Mouse (Mus musculus): Measurements from ENCODE around the gene Gpc6.

Gpc6 gene

GRCm38 (mm10) chr14:117473378-117473777 is 548.3 kb downstream of the Gpc6 start:
- no peak for DNase-seq (ENCODE audit: low spot score)

GRCm38 (mm10) chr14:117478879-117479278 is 553.8 kb downstream of the Gpc6 start:
- no peak for DNase-seq (ENCODE audit: low spot score)

GRCm38 (mm10) chr14:117487161-117487754 is 562.1 kb downstream of the Gpc6 start:
- DNase-seq (ENCODE audit: low spot score) = no peak

GRCm38 (mm10) chr14:117490469-117490868 is 565.4 kb downstream of the Gpc6 start:
- no peak for DNase-seq (ENCODE audit: low spot score)

DNA sequence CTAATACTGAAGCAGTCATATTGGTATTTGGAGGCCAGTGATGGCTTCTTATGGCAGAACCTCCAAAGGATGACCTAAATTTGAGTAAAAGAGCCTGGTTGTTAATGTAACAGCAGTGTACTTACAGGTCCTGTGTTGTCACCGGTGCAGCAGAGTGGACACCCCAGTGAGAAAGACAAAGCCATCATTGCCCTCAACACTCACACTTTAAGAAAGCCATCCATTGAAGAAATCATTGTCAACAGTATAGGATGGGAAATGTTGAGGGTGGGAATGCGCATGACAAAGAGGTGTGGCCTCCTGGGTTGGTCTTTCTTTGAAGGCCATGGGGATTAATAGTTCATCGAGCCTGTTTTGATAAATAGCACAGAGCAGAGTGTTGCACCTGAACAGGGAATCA is 570.0 kb downstream of the Gpc6 start:
- no peak for DNase-seq (ENCODE audit: low spot score)

DNA sequence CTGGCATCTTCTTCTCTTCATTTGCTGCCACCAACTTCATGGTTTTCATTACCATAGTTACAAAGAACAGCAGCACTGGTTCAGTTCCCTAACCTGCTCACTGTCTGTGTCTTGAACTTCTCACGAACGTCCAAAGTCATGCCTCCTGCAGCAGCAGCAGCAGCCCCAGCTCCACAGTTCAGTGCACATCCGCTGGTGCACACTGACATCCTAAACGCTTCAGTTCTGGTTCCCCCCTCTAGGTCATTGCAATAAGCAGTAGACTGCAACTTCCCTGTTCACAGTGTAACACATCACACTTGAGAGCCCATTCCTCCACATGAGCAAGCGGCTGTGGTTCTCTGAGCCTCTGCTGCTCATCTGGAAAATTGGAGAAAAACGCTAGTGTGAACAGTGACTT is 573.7 kb downstream of the Gpc6 start:
- no peak for DNase-seq (ENCODE audit: low spot score)

GRCm38 (mm10) chr14:117499354-117499753 is 574.2 kb downstream of the Gpc6 start:
- no peak for DNase-seq (ENCODE audit: low spot score)

GRCm38 (mm10) chr14:117514829-117515228 is 589.7 kb downstream of the Gpc6 start:
- DNase-seq (ENCODE audit: low spot score) = no peak

GRCm38 (mm10) chr14:117519574-117519973 is 594.5 kb downstream of the Gpc6 start:
- peak; percentile 1 for DNase-seq (ENCODE audit: low spot score)

DNA sequence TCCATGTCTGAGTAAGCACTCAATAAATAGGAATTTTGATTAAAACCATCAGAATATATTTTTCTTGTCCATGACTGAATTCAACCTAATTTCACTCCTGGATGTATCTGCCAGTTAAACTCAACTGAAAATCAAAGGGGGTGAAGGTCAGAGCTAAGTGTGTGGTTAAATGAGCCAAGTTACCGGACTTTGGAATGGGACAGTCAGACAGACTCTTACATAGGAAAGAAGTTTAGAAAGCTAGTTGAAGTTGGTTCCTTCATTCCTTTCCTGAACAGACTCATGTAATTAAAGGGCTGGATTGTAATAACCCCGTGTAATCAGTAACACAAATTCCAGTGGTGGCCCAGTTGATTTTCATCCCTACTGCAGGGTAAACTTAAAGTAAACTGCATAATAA is 595.6 kb downstream of the Gpc6 start:
- no peak for DNase-seq (ENCODE audit: low spot score)

- no peak for DNase-seq (ENCODE audit: low spot score)
Observed at GRCm38 (mm10) chr14:117525133-117525532, 600.0 kb downstream of the Gpc6 start.

DNA sequence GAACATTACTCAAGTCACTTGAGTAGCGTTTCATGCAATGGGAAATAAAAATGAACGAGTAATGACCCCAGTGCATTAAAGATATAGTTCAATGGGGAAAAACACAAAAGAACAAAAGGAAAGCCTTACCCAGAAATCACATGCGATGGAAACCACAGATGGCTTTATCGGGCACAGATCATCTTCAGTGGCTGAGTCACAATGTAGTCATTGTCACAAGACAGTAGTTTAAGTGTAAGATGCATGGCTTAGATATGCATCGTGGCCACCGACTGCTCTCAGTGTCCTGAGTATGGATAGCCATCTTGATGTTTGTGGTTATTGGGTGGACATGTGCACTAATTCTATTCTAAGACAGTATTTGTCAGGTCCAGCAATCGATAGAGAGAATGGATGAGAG is 601.9 kb downstream of the Gpc6 start:
- DNase-seq (ENCODE audit: low spot score) = no peak

GRCm38 (mm10) chr14:117529439-117529838 is 604.3 kb downstream of the Gpc6 start:
- no peak for DNase-seq (ENCODE audit: low spot score)

GRCm38 (mm10) chr14:117552776-117553175 is 627.7 kb downstream of the Gpc6 start:
- no peak for DNase-seq (ENCODE audit: low spot score)

DNA sequence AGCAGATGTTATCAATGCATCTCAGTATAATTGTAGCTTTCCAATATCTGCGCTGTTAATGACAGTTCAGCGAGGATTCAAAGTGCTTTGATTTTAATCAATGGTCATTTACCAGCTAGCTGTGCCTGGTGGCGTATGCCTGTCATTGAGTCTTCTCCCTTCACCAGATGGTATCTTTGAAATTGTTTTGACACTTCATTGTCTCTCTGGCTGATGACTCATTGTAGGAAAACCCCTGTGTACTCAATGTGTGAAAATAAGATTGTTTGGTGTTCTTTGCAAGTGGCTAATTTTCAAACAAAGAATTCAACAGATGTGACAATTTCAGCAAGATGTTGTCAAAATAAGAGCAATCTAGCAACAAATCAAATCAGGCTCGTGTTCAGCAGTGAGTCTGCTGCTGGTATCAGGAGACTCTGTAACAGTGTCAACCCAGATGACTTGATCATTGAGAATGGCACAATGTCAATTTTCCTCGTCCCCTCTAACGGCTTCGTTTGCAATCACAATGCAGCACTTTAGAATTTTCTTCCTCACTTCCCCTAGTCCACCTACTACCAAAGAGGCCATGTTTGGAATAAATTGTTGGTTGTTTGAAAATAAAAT is 631.7 kb downstream of the Gpc6 start:
- DNase-seq (ENCODE audit: low spot score) = no peak

GRCm38 (mm10) chr14:117562146-117562545 is 637.0 kb downstream of the Gpc6 start:
- DNase-seq (ENCODE audit: low spot score) = no peak

DNA sequence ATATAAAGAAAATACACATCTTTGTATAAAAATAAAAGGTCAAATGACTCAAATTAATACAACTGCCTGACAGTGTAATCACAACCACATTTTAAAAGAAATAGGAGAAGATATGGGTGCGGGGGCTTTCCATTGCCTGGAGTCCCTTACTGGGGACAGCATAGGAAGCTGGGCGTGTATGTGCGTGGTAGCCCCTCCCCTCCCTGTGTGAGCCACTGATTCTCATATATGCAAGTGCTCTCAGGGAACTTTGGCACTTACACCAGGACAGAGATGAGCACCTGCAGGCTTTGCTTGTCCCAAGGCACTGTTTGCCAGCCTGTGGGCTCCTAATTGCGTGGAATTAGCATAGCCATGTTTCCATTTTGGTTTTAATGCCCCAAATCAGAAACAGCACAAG is 644.2 kb downstream of the Gpc6 start:
- no peak for DNase-seq (ENCODE audit: low spot score)

GRCm38 (mm10) chr14:117572213-117572612 is 647.1 kb downstream of the Gpc6 start:
- DNase-seq (ENCODE audit: low spot score) = no peak

DNA sequence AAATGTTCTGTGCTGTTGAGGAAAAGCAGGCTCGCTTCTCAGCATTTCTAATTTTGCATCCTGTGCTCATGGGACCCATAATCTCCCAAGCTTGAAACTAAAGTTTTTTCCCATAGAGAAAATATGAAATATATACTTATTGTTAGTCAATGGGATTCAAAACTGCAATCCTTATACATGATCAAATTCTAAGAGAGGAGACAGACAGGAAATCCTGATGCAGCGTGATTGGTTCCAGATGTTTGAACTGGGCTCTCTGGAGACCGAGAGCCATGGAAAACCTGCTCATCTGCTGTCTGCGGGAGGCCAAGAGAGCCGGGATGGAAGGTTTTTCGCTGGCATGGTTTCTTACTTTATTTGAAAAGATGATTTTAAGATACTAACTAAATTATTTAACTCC is 649.1 kb downstream of the Gpc6 start:
- DNase-seq (ENCODE audit: low spot score) = no peak

- DNase-seq (ENCODE audit: low spot score) = no peak
Observed at GRCm38 (mm10) chr14:117581740-117582139, 656.6 kb downstream of the Gpc6 start.

DNA sequence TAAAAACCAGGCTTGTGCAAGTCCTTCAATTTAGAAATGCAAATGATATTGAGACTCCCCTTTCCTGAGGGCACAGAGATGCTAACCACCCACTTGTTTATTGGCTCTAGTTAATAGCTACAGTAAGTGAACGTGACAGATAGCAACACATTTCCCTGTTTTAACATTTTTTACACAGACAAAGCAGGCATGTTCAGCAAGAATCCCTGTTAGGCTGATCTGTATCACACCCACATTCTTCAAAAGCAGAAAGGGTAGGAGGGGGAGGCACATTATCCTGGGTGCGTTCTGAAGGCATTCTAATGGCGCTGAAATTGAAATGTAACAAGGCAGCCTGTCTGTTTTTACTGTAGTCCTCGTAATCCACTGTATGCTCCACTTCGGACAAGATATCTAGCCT is 674.6 kb downstream of the Gpc6 start:
- no peak for DNase-seq (ENCODE audit: low spot score)

- DNase-seq (ENCODE audit: low spot score) = no peak
Observed at GRCm38 (mm10) chr14:117603837-117604236, 678.7 kb downstream of the Gpc6 start.

DNA sequence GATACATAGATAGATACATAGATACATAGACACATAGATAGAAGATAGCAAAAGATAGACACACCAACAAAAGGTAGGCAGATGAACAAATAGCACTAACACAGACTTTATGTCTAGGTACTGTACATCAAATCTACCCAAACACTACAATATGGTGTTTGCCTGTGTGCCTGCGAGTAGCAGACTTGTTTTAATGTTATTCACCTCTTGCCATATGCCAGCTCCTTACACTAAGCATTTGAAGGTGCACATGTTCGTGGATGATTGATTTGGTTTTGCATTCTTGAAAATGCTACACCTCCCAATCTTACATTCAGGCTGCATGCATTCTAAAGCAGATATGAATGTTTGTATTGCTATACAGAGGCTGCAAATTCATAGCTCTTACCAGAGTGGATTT is 680.6 kb downstream of the Gpc6 start:
- no peak for DNase-seq (ENCODE audit: low spot score)

DNA sequence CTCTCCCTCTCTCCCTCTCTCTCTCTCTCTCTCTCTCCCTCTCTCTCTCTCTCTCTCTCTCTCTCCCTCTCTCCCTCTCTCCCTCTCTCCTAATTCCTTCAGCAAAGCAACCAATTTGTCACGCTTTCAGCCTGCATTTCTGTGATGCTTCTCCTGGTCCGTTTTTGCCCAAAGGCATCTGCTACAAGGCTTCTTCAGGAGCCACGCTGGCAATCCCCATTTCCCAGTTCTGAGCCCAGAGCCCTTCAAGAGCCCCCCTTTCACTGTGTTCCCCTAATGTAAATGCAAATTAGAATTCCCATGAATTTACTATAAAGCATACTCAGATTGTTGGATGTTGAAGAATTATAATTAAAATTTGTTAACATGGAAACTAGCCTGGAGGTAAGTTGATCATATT is 686.0 kb downstream of the Gpc6 start:
- no peak for DNase-seq (ENCODE audit: low spot score)

Measured in ovary, adult 18-20 months (tissue).